Mouse (Mus musculus) midbrain, embryonic 11.5 days (tissue): ENCODE measurements around the gene Masp2. TPM values are rescaled to one million over a fixed set of nuclear protein-coding genes. Genes with fewer than 3 reads are reported as not detected.

Source experiments
- ATAC-seq: fragments of 200-750 bp; cut with Nextera tagmentation; 2 replicates; pipeline ENCODE4 v1.8.0; 2017; ENCODE audit warnings: moderate TSS enrichment, moderate library complexity; ENCODE audit not compliant: low FRiP score
- DNase-seq: peaks from one replicate; pipeline ENCODE4 v3.0.0; 2015; ENCODE audit warnings: low spot score; ENCODE audit errors: missing footprints
- H3K27ac ChIP-seq: fragments of 300-500 bp; sonication (generic); 2 replicates; pipeline ENCODE4 v1.5.1; 2014; ENCODE audit warnings: low read depth, low read length
- H3K27me3 ChIP-seq: fragments of 300-500 bp; sonication (generic); 2 replicates; pipeline ENCODE4 v1.6.1; 2014; ENCODE audit warnings: mild to moderate bottlenecking, low read length, moderate library complexity, mixed read lengths; ENCODE audit not compliant: control insufficient read depth, insufficient read depth
- H3K36me3 ChIP-seq: fragments of 300-500 bp; sonication (generic); 2 replicates; pipeline ENCODE4 v1.6.1; 2014; ENCODE audit warnings: mild to moderate bottlenecking, low read length, moderate library complexity, mixed read lengths; ENCODE audit not compliant: control insufficient read depth, insufficient read depth
- H3K4me1 ChIP-seq: fragments of 300-500 bp; sonication (generic); 2 replicates; pipeline ENCODE4 v1.6.1; 2014; ENCODE audit warnings: low read length; ENCODE audit not compliant: control insufficient read depth, insufficient read depth
- H3K4me2 ChIP-seq: fragments of 300-500 bp; sonication (generic); 2 replicates; pipeline ENCODE4 v1.6.1; 2014; ENCODE audit warnings: mild to moderate bottlenecking, moderate library complexity
- H3K4me3 ChIP-seq: fragments of 300-500 bp; sonication (generic); 2 replicates; pipeline ENCODE4 v1.5.1; 2014; ENCODE audit warnings: low read depth, low read length
- H3K9ac ChIP-seq: fragments of 300-500 bp; sonication (generic); 2 replicates; pipeline ENCODE4 v1.6.1; 2014; ENCODE audit warnings: low read length
- H3K9me3 ChIP-seq: fragments of 300-500 bp; sonication (generic); 2 replicates; pipeline ENCODE4 v1.6.1; 2016; ENCODE audit warnings: low read length; ENCODE audit not compliant: control insufficient read depth
- WGBS: fragments of 180-500 bp; shearing (Covaris S2); extraction: QIAGEN DNeasy Blood & Tissue Kit; methylation state at CpG from one replicate; pipeline ENCODE4 v1.1.7; 2014; 5-methylcytosine and 5-hydroxymethylcytosine counted together
- polyA plus RNA-seq: library from polyadenylated mRNA; unstranded; fragments of >200 nt; fragmentation: Nextera tagmentation; extraction: Ambion mirVana; gene quantifications from 2 replicates; pipeline ENCODE4 v1.2.1, GENCODE M21; 2014

The Masp2 gene
- polyA plus RNA-seq, 1 experiment from 2014 or later = 0.25 TPM

DNA sequence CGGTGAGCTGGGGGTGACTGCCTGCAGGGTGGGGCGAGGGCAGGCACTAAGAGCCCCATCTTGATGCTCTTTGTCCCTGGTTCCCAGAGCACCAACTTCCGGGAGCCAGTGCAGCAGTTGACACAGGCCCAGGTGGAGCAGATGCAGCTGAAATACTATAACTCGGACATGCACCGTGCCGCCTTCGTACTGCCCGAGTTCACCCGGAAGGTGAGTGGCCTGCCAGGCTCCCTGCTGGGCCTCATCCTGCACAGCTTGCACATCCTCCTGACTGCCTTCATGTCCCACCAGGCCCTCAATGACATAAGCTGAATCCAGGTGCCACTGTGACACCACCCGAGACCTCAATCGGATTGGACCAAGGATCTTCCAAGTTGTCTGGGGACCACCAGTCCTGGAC is 8.4 kb upstream of the Masp2 start:
- ATAC-seq = no peak
- peaks cover 24% of the 10 kb centered on the region for H3K36me3 ChIP-seq
- no peaks in the 10 kb centered on the region for H3K9me3 ChIP-seq
- H3K4me2 ChIP-seq = no peak overlapping the region
- WGBS = 95% methylated on average over 11 of the region's 11 CpGs
- H3K9ac ChIP-seq = no peak overlapping the region
- DNase-seq = no peak
- no peak overlapping the region for H3K27ac ChIP-seq
- H3K4me1 ChIP-seq = peaks cover 13% of the 10 kb centered on the region
- no peaks in the 10 kb centered on the region for H3K27me3 ChIP-seq
- no peak overlapping the region for H3K4me3 ChIP-seq

DNA sequence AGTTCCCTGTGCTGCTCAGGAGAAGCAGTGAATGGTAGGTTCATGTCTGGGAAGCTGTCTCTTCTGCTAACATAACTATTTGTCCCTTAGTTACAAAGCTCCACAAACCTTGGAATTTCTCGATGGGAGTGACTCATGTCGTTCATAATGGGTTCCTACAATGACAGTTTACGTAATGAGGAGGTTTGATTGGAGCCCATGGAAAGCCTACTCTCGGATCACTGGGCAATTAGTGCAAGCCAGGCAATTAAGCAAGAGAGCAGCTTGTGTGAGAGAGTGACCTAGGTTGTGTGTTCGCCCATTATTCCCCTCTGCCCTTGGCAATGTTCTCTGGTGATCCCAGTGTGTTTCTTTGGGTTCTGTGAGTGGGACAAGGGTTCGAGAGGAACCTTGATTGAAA is 6.4 kb upstream of the Masp2 start:
- Histone ChIP-seq H3K27me3 (no peaks in the 10 kb centered on the region), H3K4me2 (no peak overlapping the region), H3K4me1 (peaks cover 9% of the 10 kb centered on the region; the same call in 1 of the 2 replicates), H3K9me3 (no peaks in the 10 kb centered on the region), H3K9ac (no peak overlapping the region), H3K27ac (no peak overlapping the region), H3K4me3 (no peak overlapping the region), H3K36me3 (peaks cover 24% of the 10 kb centered on the region)
- DNase-seq (no peak), ATAC-seq (no peak)
- WGBS = 90% methylated on average over 6 of the region's 6 CpGs

DNA sequence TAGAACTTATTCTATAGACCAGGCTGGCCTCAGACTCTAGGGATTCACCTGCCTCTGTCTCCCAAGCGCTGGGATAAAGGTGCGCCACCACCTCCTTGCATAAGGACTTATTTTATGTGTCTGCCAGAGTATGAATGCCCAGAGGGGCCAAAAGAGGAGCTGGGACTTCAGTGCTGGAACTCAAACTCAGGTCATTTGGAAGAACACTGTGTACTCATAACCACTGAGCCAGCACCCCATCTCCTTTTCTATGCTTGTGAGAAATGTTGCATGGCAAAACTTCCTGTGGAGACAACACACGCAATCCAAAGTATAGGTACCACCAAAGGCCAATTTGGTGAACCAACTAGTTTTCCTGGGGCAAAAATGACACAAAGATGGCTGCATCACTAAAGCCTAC is 5.6 kb upstream of the Masp2 start:
- DNase-seq = no peak
- H3K4me2 ChIP-seq = no peak overlapping the region
- WGBS = 92% methylated on average over 3 of the region's 3 CpGs
- H3K27me3 ChIP-seq = no peaks in the 10 kb centered on the region
- peaks cover 24% of the 10 kb centered on the region for H3K36me3 ChIP-seq
- peaks cover 9% of the 10 kb centered on the region; the same call in 1 of the 2 replicates for H3K4me1 ChIP-seq
- no peak for ATAC-seq
- H3K27ac ChIP-seq = no peak overlapping the region
- H3K9me3 ChIP-seq = no peaks in the 10 kb centered on the region
- no peak overlapping the region for H3K9ac ChIP-seq
- no peak overlapping the region for H3K4me3 ChIP-seq

DNA sequence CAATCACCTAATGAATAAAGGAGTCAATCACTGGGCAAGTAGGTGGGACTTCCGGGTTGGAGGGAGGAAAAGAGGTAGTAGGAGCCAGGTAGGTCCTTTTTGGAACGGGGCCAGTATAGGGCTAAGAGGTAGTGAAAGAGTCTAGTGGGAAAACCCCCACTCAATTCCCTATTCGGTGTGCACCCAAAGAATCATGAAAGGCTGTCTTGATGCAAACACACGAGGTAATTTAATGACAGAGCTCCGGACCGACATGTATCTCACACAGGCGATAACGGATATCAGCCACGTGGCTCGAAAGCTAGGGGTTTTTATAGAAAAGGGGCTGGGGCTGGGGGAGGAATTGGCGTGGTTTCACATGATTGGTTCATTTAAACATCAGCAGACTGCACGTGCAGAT is 3.5 kb upstream of the Masp2 start:
- Histone ChIP-seq H3K36me3 (peaks cover 22% of the 10 kb centered on the region), H3K4me2 (no peak overlapping the region), H3K4me1 (no peaks in the 10 kb centered on the region), H3K27ac (no peak overlapping the region), H3K9me3 (no peaks in the 10 kb centered on the region), H3K4me3 (no peak overlapping the region), H3K9ac (no peak overlapping the region), H3K27me3 (no peaks in the 10 kb centered on the region)
- ATAC-seq (no peak), DNase-seq (no peak)
- 96% methylated on average over 12 of the region's 12 CpGs for WGBS

DNA sequence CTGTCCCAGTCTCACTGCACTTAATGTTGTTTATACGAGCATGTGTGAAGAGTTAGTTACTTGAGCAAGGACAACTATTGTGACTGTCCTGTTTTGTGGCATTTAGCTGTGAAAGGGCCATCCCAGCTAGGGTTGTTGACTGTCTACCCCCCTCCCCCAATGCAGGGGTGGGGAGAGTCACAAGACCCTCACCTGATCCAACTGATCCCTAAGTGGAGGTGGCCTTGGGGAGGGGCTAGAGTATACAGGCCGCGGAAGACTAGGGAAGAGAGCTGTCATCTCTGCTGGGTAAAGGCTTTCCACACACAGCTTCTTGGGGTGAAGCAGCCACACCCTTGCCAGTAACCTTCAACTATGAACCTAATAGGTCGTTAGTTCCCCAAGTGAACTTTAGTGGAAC is 2.0 kb upstream of the Masp2 start:
- H3K4me3 ChIP-seq = no peak overlapping the region
- no peak for ATAC-seq
- H3K4me2 ChIP-seq = no peak overlapping the region
- H3K27me3 ChIP-seq = no peaks in the 10 kb centered on the region
- H3K27ac ChIP-seq = no peak overlapping the region
- no peak for DNase-seq
- H3K9ac ChIP-seq = no peak overlapping the region
- no peaks in the 10 kb centered on the region for H3K4me1 ChIP-seq
- no peaks in the 10 kb centered on the region for H3K9me3 ChIP-seq
- 86% methylated on average over 4 of the region's 4 CpGs for WGBS
- peaks cover 15% of the 10 kb centered on the region for H3K36me3 ChIP-seq

DNA sequence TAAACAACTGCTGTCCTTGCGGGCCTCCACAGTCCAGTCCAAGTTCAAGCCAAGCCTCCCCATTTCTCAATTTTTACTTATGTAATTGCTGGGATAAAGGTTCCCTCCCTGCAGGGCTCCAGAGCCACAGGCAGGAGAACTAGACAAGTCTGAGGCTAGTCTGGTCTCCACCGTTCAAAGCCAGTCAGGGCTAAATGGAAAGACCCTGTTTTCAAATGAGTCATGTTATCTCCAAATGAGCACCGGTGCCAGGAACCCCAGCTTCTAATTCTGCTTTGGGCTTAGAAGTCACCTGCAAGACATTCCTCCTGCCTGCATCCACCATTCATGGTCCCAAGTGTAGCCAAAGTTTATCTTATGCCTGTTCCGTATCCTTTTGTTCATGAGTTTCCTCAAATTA is 483 bp upstream of the Masp2 start:
- no peak overlapping the region for H3K4me3 ChIP-seq
- H3K9ac ChIP-seq = no peak overlapping the region
- H3K4me1 ChIP-seq = no peaks in the 10 kb centered on the region
- no peaks in the 10 kb centered on the region for H3K9me3 ChIP-seq
- no peak for DNase-seq
- no peak overlapping the region for H3K4me2 ChIP-seq
- ATAC-seq = no peak
- H3K27me3 ChIP-seq = no peaks in the 10 kb centered on the region
- WGBS = 84% methylated on average over 4 of the region's 4 CpGs
- H3K27ac ChIP-seq = no peak overlapping the region
- H3K36me3 ChIP-seq = peaks cover 13% of the 10 kb centered on the region

DNA sequence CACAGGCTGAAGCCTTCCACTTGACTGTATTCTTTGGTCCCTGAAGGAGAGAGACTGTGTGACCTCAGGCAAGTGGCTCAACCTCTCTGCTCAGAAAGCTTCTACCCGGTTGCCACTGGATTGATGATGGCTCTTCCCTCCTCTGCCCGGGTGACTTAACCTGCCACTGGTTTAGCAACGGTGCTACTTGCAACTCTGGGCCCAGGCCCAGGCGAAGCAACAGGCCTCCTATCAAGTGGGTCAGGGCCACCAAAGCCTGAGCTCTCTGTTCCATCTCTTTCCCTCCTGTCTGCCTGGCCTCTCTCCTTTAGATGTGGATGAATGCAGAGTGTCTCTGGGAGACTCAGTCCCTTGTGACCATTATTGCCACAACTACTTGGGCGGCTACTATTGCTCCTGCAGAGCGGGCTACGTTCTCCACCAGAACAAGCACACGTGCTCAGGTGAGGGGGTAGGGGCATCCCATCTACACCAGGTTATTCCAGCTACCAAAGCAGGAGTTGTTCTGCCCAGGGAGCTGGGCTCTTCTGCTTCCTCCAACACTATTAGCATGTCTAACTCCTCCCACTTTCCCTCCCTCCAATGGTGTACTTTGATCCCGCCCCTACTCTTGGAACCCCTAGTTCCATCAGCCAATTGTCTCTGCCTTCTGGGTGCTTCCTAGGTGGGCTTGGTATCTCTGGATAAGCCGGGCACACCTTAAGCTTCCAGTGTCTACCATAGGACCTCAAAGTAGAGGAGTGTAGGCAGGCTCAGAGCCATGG is 1.2 kb downstream of the Masp2 start:
- WGBS = 70% methylated on average over 10 of the region's 10 CpGs
- Histone ChIP-seq H3K27ac (no peak overlapping the region), H3K9me3 (no peaks in the 10 kb centered on the region), H3K27me3 (no peaks in the 10 kb centered on the region), H3K9ac (no peak overlapping the region; the same call in 1 of the 2 replicates), H3K4me2 (no peak overlapping the region), H3K4me1 (no peaks in the 10 kb centered on the region), H3K4me3 (no peak overlapping the region), H3K36me3 (peaks cover 2% of the 10 kb centered on the region; the same call in 1 of the 2 replicates)
- no peak for DNase-seq
- no peak; the same call in 1 of the 2 replicates for ATAC-seq

DNA sequence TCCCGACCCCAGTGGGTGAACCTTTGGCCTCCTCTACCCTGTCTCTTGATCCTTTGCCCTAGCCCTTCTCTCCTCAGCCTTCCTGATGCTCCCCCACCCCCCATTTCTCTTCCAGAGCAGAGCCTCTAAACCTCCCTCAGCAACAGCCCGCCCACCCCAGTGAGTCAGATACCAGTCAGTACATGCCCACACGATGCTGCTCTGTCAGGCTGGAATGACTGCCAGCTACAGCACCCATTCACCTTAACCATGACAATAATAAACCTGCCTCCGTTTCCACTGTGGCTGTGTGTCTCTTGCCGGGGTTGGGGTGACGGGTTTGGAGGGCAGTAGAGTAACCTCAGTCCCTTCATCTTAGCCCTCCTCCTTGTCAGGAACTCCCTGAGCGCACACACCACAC is 1.8 kb downstream of the Masp2 start:
- no peak for ATAC-seq
- Histone ChIP-seq H3K4me3 (no peak overlapping the region), H3K9me3 (no peaks in the 10 kb centered on the region), H3K27me3 (no peaks in the 10 kb centered on the region), H3K4me2 (no peak overlapping the region), H3K36me3 (no peaks in the 10 kb centered on the region), H3K4me1 (no peaks in the 10 kb centered on the region), H3K9ac (no peak overlapping the region), H3K27ac (no peak overlapping the region)
- WGBS = 78% methylated on average over 7 of the region's 7 CpGs
- DNase-seq = no peak

DNA sequence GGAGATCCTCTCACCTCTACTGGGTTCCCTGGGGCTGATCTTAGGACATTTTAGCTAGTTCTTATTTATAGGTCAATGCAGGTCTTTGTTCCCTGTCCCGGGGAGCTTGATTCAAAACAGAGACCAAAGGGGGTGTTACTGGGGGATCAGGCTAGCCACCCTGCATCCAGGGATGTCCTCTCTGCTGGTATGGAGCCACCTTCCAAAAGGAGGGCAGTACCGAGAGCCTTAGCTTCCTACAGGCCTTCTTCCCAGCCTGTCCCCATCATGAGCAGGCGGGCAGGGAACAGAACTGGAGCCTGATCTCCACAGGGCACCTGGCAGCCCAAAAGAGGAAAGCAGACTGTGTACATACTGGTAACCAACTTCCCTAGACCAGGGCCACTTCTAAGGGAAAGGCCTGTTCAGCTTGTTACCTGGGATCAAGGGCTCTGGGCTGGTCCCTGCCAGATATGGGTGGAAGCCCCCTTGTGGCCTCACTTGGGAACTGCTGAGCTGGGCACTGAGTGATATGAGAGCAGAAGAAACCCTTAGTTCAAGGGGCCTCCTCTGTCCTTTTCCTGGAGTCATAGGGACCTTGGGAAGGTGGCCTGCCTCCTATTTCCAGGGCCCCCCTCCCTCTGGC is 2.3 kb downstream of the Masp2 start:
- Histone ChIP-seq H3K9me3 (no peaks in the 10 kb centered on the region), H3K9ac (no peak overlapping the region), H3K4me1 (no peaks in the 10 kb centered on the region), H3K4me3 (no peak overlapping the region), H3K27ac (no peak overlapping the region), H3K27me3 (no peaks in the 10 kb centered on the region), H3K36me3 (no peaks in the 10 kb centered on the region), H3K4me2 (no peak overlapping the region)
- WGBS = 90% methylated on average over 3 of the region's 3 CpGs
- ATAC-seq = peak; percentile 44; the same call in 1 of the 2 replicates
- no peak for DNase-seq
